Mouse (Mus musculus): ENCODE results near the gene Sync. TPM values are rescaled to one million over a fixed set of nuclear protein-coding genes. Genes with fewer than 3 reads are reported as not detected.

Sync gene
- total RNA-seq (2014; rRNA removed) (2.1 and 2.6 TPM in 2 replicates), polyA plus RNA-seq (2015; fragmentation: Nextera tagmentation; extraction: Ambion mirVana) (1.1 and 1.3 TPM in 2 replicates)

DNA sequence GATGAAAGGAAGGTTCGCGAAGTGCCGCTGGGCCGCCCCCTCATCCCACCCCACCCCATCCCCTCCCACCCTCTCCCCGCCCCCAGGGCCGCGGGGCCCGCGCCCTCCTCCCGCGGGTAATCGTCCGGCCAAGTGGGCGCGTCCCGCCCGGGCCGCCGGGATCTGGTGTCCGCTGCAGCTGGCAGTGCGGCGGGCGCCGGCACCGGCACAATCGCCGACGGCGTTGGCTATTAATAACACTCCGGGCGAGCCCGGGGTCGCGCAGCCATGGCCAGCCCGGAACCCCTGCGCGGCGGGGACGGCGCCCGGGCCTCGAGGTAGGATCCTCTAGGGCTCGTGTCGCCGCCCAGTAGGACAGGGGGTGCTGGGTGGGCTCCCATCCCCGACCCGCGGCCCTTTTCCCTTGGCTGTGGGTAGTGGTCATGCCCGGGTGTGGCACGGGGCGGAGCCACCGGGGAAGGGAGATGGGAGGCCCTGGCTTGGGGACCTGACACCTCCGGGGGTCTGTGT, at the start of gene Sync:
Sync (plus strand) TSS at position 146 of the 510 bp plus-strand sequence.
- Histone ChIP-seq H3K4me1 (ENCODE audit: insufficient read depth, low read length) (0 out of 2 replicates have a peak, but pooled peaks cover 2% of the 10 kb centered on the region), H3K9ac (replicated peaks; ENCODE audit: low read length, poor library complexity, severe bottlenecking) (peak within 1 kb of the TSS; percentile 61), H3K9me3 (ENCODE audit: low read length) (no peaks in the 10 kb centered on the region), H3K4me2 (ENCODE audit: low read depth, low read length, poor library complexity, severe bottlenecking) (peak within 1 kb of the TSS; percentile 86), H3K27me3 (ENCODE audit: insufficient read depth, low read length) (peaks cover 4% of the 10 kb centered on the region; the same call in 1 of the 2 replicates), H3K4me3 (ENCODE audit: low read depth, low read length) (peak within 1 kb of the TSS; percentile 52), H3K36me3 (ENCODE audit: insufficient read depth, low read length) (no peaks in the 10 kb centered on the region), H3K27ac (ENCODE audit: low read depth, low read length) (no peak within 1 kb of the TSS)
- peak; percentile 58 for ATAC-seq (ENCODE audit: low FRiP score)
- no peak for TF ChIP-seq CTCF (IDR thresholded peaks at IDR 0.05)
- 1% methylated on average over 35 of the region's 53 CpGs for WGBS
- no peak for DNase-seq (ENCODE audit: low spot score)

DNA sequence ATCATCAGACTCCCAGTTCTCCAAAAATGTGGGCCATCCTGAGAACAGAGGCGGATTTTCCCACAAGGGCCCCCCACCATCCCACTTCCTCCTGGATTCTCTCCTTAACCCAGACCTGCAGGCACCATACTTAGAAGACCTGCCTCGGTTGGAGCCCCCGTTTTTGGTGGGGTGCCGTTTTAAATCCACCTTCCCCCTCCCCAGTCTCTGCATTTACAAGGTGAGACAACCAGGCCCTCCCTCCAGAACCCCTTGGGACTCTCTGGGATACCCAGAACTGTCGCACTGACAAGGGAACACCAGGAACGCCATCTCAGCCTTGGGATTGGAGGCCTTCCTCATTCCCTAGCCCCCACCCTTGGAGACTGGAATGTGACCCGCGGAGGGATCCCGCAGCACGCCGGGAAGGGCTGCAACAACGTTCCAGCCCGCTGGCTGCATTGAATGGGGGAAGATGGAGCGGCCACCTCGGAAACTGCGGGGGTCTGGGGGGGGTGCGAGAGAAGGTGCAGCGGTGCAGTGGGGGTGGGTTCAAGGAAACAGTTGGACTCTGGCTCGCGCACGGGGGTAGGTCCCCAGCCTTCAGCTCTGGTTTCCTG, 49.5 kb upstream of the Sync start:
- Histone ChIP-seq H3K9ac (replicated peaks; ENCODE audit: low read length, poor library complexity, severe bottlenecking) (peak overlapping the region; percentile 82), H3K9me3 (ENCODE audit: low read length) (no peaks in the 10 kb centered on the region), H3K4me3 (ENCODE audit: low read depth, low read length) (peak overlapping the region; percentile 80), H3K27ac (ENCODE audit: low read depth, low read length) (peak overlapping the region; percentile 44; the same call in 1 of the 2 replicates), H3K4me1 (ENCODE audit: insufficient read depth, low read length) (peaks cover 5% of the 10 kb centered on the region), H3K27me3 (ENCODE audit: insufficient read depth, low read length) (no peaks in the 10 kb centered on the region), H3K4me2 (ENCODE audit: low read depth, low read length, poor library complexity, severe bottlenecking) (peak overlapping the region; percentile 89), H3K36me3 (ENCODE audit: insufficient read depth, low read length) (no peaks in the 10 kb centered on the region)
- WGBS, result 7% methylated on average over 21 of the region's 21 CpGs
- ATAC-seq (ENCODE audit: low FRiP score), result no peak
- TF ChIP-seq CTCF (IDR thresholded peaks at IDR 0.05), result no peak
- peak; percentile 56 for DNase-seq (ENCODE audit: low spot score)

DNA sequence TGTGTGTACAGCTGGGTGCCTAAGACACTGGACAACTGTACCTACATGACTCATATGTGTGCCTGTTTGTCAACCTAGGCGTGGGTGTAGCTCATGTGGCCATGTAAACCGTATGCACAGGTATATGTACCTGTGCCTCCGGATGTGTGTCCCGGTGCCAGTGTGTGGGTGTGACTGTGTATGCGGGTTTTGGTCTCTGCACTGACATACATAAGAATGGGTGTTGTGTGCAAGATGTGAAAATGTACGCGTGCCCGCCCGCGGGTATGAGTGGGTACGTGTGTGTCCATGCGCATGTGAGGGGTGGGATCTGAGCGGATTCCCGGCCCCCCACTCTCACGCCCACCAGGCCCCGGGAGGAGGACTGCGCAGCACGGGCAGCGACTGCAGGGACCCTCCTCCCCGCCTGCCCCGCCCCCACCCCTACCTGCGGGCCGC, 48.8 kb upstream of the Sync start:
- H3K9me3 ChIP-seq (ENCODE audit: low read length), result no peaks in the 10 kb centered on the region
- WGBS, result under 1% methylated on average over 19 of the region's 23 CpGs
- peak overlapping the region; percentile 82 for H3K9ac ChIP-seq (replicated peaks; ENCODE audit: low read length, poor library complexity, severe bottlenecking)
- peak; percentile 61 for ATAC-seq (ENCODE audit: low FRiP score)
- H3K4me1 ChIP-seq (ENCODE audit: insufficient read depth, low read length), result peaks cover 5% of the 10 kb centered on the region
- DNase-seq (ENCODE audit: low spot score), result peak; percentile 44
- H3K4me3 ChIP-seq (ENCODE audit: low read depth, low read length), result peak overlapping the region; percentile 80
- H3K36me3 ChIP-seq (ENCODE audit: insufficient read depth, low read length), result no peaks in the 10 kb centered on the region
- H3K27me3 ChIP-seq (ENCODE audit: insufficient read depth, low read length), result no peaks in the 10 kb centered on the region
- H3K27ac ChIP-seq (ENCODE audit: low read depth, low read length), result peak overlapping the region; percentile 44; the same call in 1 of the 2 replicates
- peak overlapping the region; percentile 89 for H3K4me2 ChIP-seq (ENCODE audit: low read depth, low read length, poor library complexity, severe bottlenecking)
- no peak for TF ChIP-seq CTCF (IDR thresholded peaks at IDR 0.05)

DNA sequence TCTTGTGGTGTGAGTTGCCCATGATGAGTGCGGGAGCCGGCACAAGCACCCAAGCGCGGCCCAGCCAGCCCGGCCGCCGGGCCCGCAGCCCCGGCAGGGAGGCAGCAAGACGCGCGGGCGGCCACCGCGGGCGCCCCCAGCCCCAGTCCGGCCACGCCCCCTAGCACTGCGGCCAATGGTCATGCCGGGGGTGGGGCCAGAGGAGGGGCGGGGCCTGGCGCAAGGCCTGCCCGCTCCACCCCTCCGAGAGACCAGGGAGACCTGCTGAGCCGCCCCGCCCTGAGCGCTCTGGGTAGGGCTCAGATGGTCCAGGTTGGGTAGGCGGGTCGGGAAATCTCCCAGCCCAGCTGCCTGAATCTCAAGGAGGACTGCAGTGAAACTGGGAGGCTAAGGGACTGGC, 48.3 kb upstream of the Sync start:
- peak overlapping the region; percentile 89 for H3K4me2 ChIP-seq (ENCODE audit: low read depth, low read length, poor library complexity, severe bottlenecking)
- under 1% methylated on average over 28 of the region's 29 CpGs for WGBS
- DNase-seq (ENCODE audit: low spot score), result peak; percentile 85
- peak overlapping the region; percentile 82 for H3K9ac ChIP-seq (replicated peaks; ENCODE audit: low read length, poor library complexity, severe bottlenecking)
- no peaks in the 10 kb centered on the region for H3K36me3 ChIP-seq (ENCODE audit: insufficient read depth, low read length)
- ATAC-seq (ENCODE audit: low FRiP score), result peak; percentile 82
- H3K27ac ChIP-seq (ENCODE audit: low read depth, low read length), result peak overlapping the region; percentile 44; the same call in 1 of the 2 replicates
- H3K27me3 ChIP-seq (ENCODE audit: insufficient read depth, low read length), result no peaks in the 10 kb centered on the region
- H3K4me3 ChIP-seq (ENCODE audit: low read depth, low read length), result peak overlapping the region; percentile 80
- no peak for TF ChIP-seq CTCF (IDR thresholded peaks at IDR 0.05)
- H3K9me3 ChIP-seq (ENCODE audit: low read length), result no peaks in the 10 kb centered on the region
- H3K4me1 ChIP-seq (ENCODE audit: insufficient read depth, low read length), result peaks cover 5% of the 10 kb centered on the region

DNA sequence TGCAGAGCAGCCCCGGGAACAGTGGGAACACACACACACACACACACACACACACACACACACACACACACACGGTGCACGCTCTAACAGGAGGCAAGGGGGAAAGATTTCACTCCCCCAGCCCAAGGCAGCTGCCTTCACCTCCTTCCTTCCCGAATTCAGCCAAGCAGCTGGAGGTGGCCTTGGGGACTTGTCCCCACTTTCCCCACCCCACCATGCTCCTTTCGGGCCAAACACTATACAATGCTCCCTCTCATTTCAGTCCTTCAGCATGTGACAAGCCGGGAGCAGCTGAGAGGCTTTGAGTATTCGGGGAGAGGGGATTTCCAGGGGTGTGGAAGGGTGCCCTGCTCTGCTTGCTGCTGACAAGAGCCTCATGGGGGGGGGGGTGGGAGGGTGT, 45.5 kb upstream of the Sync start:
- no peak for TF ChIP-seq CTCF (IDR thresholded peaks at IDR 0.05)
- no peak for ATAC-seq (ENCODE audit: low FRiP score)
- H3K27me3 ChIP-seq (ENCODE audit: insufficient read depth, low read length), result peaks cover 3% of the 10 kb centered on the region; the same call in 1 of the 2 replicates
- peak; percentile 32 for DNase-seq (ENCODE audit: low spot score)
- H3K36me3 ChIP-seq (ENCODE audit: insufficient read depth, low read length), result no peaks in the 10 kb centered on the region
- no peaks in the 10 kb centered on the region for H3K9me3 ChIP-seq (ENCODE audit: low read length)
- peaks cover 5% of the 10 kb centered on the region for H3K4me1 ChIP-seq (ENCODE audit: insufficient read depth, low read length)
- no peak overlapping the region for H3K9ac ChIP-seq (replicated peaks; ENCODE audit: low read length, poor library complexity, severe bottlenecking)
- H3K4me3 ChIP-seq (ENCODE audit: low read depth, low read length), result no peak overlapping the region
- no peak overlapping the region for H3K27ac ChIP-seq (ENCODE audit: low read depth, low read length)
- WGBS, result 14% methylated on average over 5 of the region's 7 CpGs
- no peak overlapping the region for H3K4me2 ChIP-seq (ENCODE audit: low read depth, low read length, poor library complexity, severe bottlenecking)

DNA sequence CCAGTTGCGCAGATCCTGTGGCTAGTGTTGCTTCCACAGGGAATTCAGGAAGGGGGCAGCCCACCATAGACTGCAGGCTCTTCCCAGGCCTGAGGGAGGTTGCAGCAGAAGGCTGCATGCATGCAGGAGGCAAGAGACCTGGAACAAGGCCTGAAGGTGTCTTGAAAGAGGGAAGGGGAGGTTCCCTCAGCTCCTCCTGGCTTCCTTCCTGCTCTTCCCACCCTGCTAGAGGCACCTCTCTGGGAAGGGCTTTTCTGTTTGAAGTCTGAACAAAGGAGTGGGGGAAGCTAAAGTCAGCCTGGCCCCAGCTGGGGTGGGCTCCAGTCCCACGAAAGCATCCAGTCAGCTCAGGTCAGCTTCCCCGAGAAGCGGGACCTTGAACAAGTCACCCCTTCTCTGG, 45.1 kb upstream of the Sync start:
- H3K4me3 ChIP-seq (ENCODE audit: low read depth, low read length), result no peak overlapping the region
- peaks cover 5% of the 10 kb centered on the region for H3K4me1 ChIP-seq (ENCODE audit: insufficient read depth, low read length)
- ATAC-seq (ENCODE audit: low FRiP score) (no peak), DNase-seq (ENCODE audit: low spot score) (no peak)
- 22% methylated on average over 4 of the region's 4 CpGs for WGBS
- H3K4me2 ChIP-seq (ENCODE audit: low read depth, low read length, poor library complexity, severe bottlenecking), result no peak overlapping the region
- TF ChIP-seq CTCF (IDR thresholded peaks at IDR 0.05), result no peak
- no peak overlapping the region for H3K9ac ChIP-seq (replicated peaks; ENCODE audit: low read length, poor library complexity, severe bottlenecking)
- no peaks in the 10 kb centered on the region for H3K36me3 ChIP-seq (ENCODE audit: insufficient read depth, low read length)
- no peaks in the 10 kb centered on the region for H3K9me3 ChIP-seq (ENCODE audit: low read length)
- peaks cover 6% of the 10 kb centered on the region; the same call in 1 of the 2 replicates for H3K27me3 ChIP-seq (ENCODE audit: insufficient read depth, low read length)
- no peak overlapping the region for H3K27ac ChIP-seq (ENCODE audit: low read depth, low read length)

All from midbrain, postnatal 0 days (tissue).